ENCODE assay signal across 8 mouse cellular contexts in the genomic region with DNA sequence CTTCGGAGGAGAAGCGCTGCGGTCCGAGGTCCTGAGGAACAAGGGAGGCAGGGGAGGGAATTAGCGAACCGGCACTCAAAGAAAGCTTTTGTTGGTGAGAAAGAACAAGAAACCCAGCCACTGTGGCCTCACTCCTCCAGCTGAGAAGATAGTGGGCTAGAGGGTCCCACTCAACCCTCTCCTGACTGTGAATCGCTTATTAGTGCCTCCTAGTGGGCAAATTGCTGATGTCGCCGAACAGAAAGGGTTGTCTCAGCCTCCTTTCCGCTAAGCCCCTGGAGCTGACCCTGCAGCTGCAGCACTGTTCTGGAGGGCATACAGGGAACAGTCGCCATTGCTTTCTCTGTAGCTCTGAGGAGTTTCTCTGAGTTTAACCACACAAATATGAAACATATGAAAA. TPM values are rescaled to one million over a fixed set of nuclear protein-coding genes. Genes with fewer than 3 reads are reported as not detected.
DNase-seq lines count a peak whose midpoint lies in the region; ATAC-seq and TF ChIP-seq lines count a peak whose summit lies in the region.

No protein-coding gene starts in this region.

- WGBS in forebrain, embryonic 13.5 days = 45% methylated on average over 11 of the region's 11 CpGs
- 49% methylated on average over 11 of the region's 11 CpGs for WGBS in lung, adult 2 months
- WGBS in neural tube, embryonic 15.5 days = 48% methylated on average over 11 of the region's 11 CpGs

- no peak overlapping the region for H3K27ac ChIP-seq in forebrain, embryonic 13.5 days
- H3K27ac ChIP-seq in neural tube, embryonic 15.5 days (replicated peaks) = no peak overlapping the region

- DNase-seq in adrenal gland, adult (ENCODE audit: inconsistent age in 2 of 2, low spot score in 1 of 2) = peak; percentile 17 to 69
- DNase-seq in adrenal gland, postnatal 25 days = no peak
- DNase-seq in ZHBTc4 (ENCODE audit: low read depth, low spot score) (peak; percentile 83), MN1 (ENCODE audit: low spot score) (no peak)
- peak; percentile 41 for DNase-seq in lung, adult 2 months

- H3K4me2 ChIP-seq in forebrain, embryonic 13.5 days = peak overlapping the region; percentile 31
- H3K4me2 ChIP-seq in neural tube, embryonic 15.5 days = peak overlapping the region; percentile 46

- no peak overlapping the region for H3K9ac ChIP-seq in forebrain, embryonic 13.5 days
- H3K9ac ChIP-seq in neural tube, embryonic 15.5 days (replicated peaks) = no peak overlapping the region

- no peaks in the 10 kb centered on the region for H3K27me3 ChIP-seq in forebrain, embryonic 13.5 days
- no peaks in the 10 kb centered on the region for H3K27me3 ChIP-seq in neural tube, embryonic 15.5 days (replicated peaks)

- TF ChIP-seq CTCF in lung, adult 2 months (IDR thresholded peaks at IDR 0.05; ENCODE audit: insufficient read depth, low read length) = peak; percentile 49

- no peaks in the 10 kb centered on the region for H3K36me3 ChIP-seq in forebrain, embryonic 13.5 days (ENCODE audit: poor library complexity, severe bottlenecking)
- no peaks in the 10 kb centered on the region for H3K36me3 ChIP-seq in neural tube, embryonic 15.5 days

- H3K4me1 ChIP-seq in forebrain, embryonic 13.5 days = no peaks in the 10 kb centered on the region
- peaks cover 4% of the 10 kb centered on the region for H3K4me1 ChIP-seq in lung, adult 2 months (ENCODE audit: control insufficient read depth, insufficient read depth, low read length)
- H3K4me1 ChIP-seq in neural tube, embryonic 15.5 days = 0 out of 2 replicates have a peak, but pooled peaks cover 2% of the 10 kb centered on the region

- no peak overlapping the region for H3K4me3 ChIP-seq in forebrain, embryonic 13.5 days
- peak overlapping the region; percentile 71 for H3K4me3 ChIP-seq in lung, adult 2 months (replicated peaks; ENCODE audit: extremely low read depth, low read depth, low read length)
- no peak overlapping the region for H3K4me3 ChIP-seq in neural tube, embryonic 15.5 days (replicated peaks)

- no peaks in the 10 kb centered on the region for H3K9me3 ChIP-seq in forebrain, embryonic 13.5 days (replicated peaks)
- no peaks in the 10 kb centered on the region for H3K9me3 ChIP-seq in neural tube, embryonic 15.5 days (replicated peaks)

- ATAC-seq in forebrain, embryonic 13.5 days = peak; percentile 65; the same call in 1 of the 2 replicates
- ATAC-seq in inflammation-experienced regulatory T-cells, adult 6 months = peak; percentile 78
- ATAC-seq in neural tube, embryonic 15.5 days (ENCODE audit: low FRiP score) = no peak

- TF ChIP-seq POLR2A in lung, adult 2 months (IDR thresholded peaks at IDR 0.05; ENCODE audit: borderline replicate concordance, extremely low read depth, low read depth, low read length) = no peak

RNA-seq across cellular contexts. Expression of a gene that starts 21.0 kb away (rescaled TPM):
- total RNA-seq in adrenal gland, postnatal 25 days (2021) = 36.3 and 40.9 TPM in 2 replicates
- 11.2 and 11.8 TPM in 2 replicates for polyA plus RNA-seq in forebrain, embryonic 13.5 days (2015; fragmentation: Nextera tagmentation; extraction: Ambion mirVana)
- polyA plus RNA-seq in inflammation-experienced regulatory T-cells, adult 6 months (2017; shearing (Covaris generic)) = 10 to 100 TPM; 11.8 to 16.6 (median 13.1) TPM
- polyA plus RNA-seq in lung, adult 2 months (2012; rRNA removed) = 12.3 and 19.1 TPM in 2 replicates
- polyA plus RNA-seq in neural tube, embryonic 15.5 days (2015; fragmentation: Nextera tagmentation; extraction: Ambion mirVana) = 13.8 and 14.6 TPM in 2 replicates

Comparison
In these comparisons a context has a peak if more than half of its experiments do, and no peak if none do; other contexts are left out.
1. DNase-seq: peak in adrenal gland, adult (2 of 2), ZHBTc4 (single experiment) and lung, adult 2 months (single experiment); none in adrenal gland, postnatal 25 days (single experiment) and MN1 (single experiment).